Mouse (Mus musculus) c-Kit-positive CD71-negative TER-119-negative erythroid progenitor cells, embryonic 14.5 days (primary cell): ENCODE results near the gene Copa.

Experiments used
- DNase-seq: peaks from one replicate; pipeline ENCODE4 v3.0.0-alpha.2; 2013; ENCODE audit warnings: low read depth

Copa gene

GRCm38 (mm10) chr1:172093522-172093921 lies 11.2 kb downstream of the Copa start:
- no peak for DNase-seq

- no peak for DNase-seq
These were observed 12.0 kb downstream of the Copa start for GRCm38 (mm10) chr1:172094295-172094694.

DNA sequence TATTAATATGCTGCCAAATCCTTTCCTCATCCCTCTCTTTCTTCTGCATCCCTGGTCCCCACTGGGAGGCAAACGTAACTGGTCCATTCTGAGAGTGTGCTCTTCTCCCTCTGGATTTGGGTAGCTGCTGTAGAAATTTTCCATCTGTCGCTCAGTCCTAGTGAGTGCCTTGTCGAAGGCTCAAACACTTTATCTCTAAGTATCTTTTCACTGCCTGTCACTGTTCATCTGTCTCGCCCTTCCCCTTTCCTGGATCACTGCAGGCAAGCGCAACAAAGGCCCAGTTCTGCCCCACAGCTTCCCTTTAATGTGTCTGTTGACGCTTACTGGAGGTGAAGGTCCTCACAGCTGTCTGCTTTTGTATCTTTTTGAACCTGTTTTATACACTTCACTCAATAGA lies 12.9 kb downstream of the Copa start:
- no peak for DNase-seq

GRCm38 (mm10) chr1:172099325-172100033 lies 17.1 kb downstream of the Copa start:
- no peak for DNase-seq

GRCm38 (mm10) chr1:172103619-172104018 lies 21.3 kb downstream of the Copa start:
- DNase-seq = no peak

- no peak for DNase-seq
These were observed 22.8 kb downstream of the Copa start for GRCm38 (mm10) chr1:172105101-172105500.

- DNase-seq = no peak
These were observed 25.6 kb downstream of the Copa start for GRCm38 (mm10) chr1:172107777-172108477.

- no peak for DNase-seq
These were observed 34.6 kb downstream of the Copa start for GRCm38 (mm10) chr1:172116948-172117347.

DNA sequence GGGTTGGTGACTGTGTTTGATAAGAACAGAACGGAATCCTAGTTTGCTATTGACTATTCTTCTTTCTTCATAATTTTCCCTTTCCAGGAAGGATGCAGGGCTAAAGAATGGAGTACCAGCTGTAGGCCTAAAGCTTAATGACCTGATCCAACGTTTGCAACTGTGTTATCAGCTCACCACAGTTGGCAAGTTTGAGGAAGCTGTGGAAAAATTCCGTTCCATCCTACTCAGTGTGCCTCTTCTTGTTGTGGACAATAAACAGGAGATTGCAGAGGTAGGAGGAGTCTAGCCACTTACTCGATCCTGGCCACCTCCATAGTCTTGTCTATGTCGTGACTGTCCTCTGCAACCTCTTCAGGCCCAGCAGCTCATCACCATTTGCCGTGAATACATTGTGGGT lies 36.8 kb downstream of the Copa start:
- DNase-seq = no peak

DNA sequence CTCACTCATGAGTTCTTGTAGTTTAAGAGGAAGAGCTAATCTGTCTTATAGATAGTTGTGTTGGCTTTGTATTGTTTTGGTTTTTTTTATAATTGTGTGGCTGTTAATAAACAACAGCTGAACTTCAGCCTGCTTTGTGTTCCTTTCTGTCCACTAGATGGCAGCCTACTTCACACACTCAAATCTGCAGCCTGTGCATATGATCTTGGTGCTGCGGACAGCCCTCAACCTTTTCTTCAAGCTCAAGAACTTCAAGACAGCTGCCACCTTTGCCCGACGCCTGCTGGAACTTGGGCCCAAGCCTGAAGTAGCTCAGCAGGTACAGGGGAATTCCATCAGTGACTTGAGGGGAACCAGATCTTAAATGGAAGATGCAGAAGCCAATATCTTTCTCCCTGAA lies 37.4 kb downstream of the Copa start:
- peak; percentile 30 for DNase-seq

GRCm38 (mm10) chr1:172122671-172123070 lies 40.3 kb downstream of the Copa start:
- no peak for DNase-seq

- no peak for DNase-seq
These were observed 42.2 kb downstream of the Copa start for GRCm38 (mm10) chr1:172124572-172124971.

GRCm38 (mm10) chr1:172126376-172127347 lies 44.3 kb downstream of the Copa start, which contains the start of gene Pex19:
TSS of gene Pex19 (plus strand) at chr1:172126755.
- peak; percentile 86 for DNase-seq

DNA sequence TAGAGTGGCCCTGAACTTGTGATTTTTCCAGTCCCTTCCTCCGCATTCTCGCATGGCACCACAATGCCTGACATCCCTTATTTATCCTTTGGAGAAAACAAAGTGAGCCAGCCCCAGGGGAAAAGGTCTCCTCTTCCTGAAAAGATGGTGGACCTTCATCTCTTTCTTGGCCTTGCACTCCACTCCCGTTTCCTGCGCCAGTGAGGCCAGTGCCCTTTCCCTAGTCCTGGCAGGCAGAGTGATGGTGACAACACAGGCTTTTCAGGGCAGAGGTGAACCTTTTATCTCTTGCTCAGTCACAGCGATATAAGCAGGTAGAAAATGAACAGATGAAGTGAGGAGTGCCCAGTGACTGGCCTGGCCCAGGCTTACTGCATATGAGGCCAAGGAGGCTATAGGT lies 45.2 kb downstream of the Copa start:
- DNase-seq = no peak

GRCm38 (mm10) chr1:172128563-172128962 lies 46.2 kb downstream of the Copa start:
- no peak for DNase-seq

GRCm38 (mm10) chr1:172129108-172129507 lies 46.8 kb downstream of the Copa start:
- DNase-seq = no peak

DNA sequence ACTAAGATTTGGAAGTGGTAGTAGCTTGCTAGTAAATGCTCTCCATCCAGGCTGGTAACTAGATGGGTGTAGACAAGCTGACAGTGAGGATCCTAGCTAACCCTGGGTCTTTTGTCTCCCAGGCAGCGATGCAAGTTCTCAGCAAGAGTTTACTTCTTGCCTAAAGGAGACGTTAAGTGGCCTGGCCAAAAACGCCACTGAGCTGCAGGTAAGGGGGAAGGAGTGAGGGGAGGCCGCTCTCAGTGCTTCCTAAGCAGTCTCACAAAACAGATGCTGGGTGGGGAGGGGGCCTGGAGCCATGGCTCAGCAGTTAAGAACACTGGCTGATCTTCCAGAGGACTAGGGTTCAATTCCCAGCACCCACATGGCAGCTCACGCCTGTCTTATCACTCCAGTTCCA lies 47.5 kb downstream of the Copa start:
- DNase-seq = no peak

DNA sequence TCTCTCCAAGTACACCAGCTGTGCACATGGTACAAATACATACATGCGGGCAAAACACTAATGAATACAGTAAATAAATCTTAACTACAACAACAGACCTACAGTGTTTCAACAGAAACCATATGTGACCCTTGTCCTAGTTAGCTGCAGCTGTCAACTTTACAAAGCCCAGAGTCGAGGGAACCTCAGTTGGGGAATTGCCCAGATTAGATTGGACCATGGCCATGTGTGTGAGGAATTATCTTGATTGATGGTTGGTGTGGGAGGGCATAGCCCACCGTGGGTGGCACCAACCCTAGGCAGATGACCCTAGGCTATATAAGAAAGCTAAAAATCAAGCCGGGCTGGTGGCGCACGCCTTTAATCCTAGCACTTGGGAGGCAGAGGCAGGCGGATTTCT lies 50.0 kb downstream of the Copa start:
- no peak for DNase-seq

DNA sequence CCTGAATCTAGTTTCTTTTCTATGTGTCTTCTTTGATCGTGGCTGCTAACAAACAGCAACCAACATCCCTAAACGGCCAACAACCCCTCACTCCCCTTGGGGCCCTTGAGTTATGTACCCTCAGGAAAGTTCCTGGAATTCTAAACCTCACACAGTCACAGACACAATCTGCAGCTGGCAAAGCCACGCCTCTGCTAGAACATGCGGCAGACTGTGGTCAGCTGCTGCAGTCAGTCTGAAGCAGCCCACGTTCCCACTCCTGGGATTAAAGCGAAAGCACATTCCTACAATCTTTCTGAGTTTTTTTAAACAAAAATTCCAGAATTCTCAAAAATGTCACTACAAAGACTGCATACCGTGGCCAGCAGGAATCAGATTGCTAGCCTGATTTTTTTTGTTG lies 51.2 kb downstream of the Copa start:
- DNase-seq = no peak

DNA sequence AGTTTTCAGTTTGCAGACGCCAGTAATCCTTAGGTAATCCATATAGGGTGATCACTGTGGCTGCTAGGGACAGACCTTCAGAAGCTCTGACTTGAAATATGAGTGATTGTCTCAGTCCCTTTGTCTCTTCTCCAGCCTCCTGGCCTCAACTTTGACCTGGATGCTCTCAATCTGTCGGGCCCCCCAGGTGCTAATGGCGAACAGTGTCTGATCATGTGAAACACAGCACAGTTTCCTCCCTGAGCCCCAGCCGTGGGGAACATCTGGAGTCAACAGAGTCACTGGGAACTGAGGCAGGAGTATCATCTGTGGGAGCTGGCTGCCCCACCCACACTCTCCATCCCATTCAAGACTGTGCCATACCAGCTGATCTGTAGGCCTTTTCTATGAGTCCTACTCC lies 51.7 kb downstream of the Copa start:
- no peak for DNase-seq

DNA sequence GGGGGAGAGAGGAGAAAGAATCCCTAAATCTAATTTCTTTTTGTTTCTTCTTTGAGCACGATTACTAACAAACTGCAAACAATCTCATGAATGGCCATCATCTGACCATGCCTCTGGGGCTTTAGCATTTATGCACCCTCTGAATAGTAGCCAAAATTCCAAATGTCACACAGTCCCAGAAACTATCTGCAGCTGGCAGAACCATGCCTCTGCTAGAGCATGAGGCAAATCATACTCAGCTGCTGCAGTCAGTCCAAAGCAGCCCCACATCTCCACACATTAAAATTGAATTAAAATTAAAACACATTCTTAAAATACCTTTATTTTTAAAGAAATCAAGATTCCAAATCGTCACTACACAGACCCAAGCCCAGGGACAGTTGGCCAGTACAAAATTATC lies 57.8 kb downstream of the Copa start:
- DNase-seq = no peak

DNA sequence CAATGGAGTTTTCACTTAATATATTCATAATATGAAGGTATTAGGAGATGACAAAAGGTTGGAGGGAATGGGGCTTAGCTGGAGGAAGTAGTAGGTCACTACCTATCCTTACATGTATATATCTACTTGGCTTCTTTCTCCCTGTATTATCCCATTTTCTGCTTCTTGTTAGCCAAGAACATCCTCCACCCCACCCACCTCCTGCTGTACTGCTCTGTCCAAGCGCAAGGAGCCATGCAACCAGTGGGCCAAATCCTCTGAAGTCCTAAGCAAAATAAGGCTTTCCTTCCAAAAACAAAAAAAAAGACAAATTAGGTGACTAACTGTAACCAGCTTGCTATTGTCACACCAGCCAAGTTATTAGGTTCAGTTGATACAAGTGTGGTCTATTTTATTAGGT lies 58.5 kb downstream of the Copa start:
- no peak for DNase-seq

GRCm38 (mm10) chr1:172141529-172141928 lies 59.2 kb downstream of the Copa start:
- no peak for DNase-seq
